25 mouse cellular contexts compared by ENCODE assay signal in the genomic region with DNA sequence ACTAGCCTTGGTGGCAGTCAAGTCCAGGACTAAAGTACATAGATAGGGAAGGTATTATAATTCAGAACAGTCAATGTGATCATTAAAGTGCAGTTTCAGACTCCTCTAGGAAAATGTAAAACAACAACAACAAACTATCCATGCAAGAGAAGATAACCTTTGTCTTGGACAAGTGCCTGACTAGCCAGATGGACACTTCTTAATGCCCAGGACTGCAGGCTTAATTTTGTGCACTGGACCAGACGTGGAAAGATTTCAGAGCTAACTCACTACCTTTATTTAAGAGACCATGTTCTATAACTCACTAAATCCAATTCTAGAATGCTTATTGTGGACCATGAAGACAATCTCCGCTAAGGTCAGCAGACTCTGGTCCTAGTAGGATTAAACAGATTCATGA.
DNase-seq lines count a peak whose midpoint lies in the region; ATAC-seq and TF ChIP-seq lines count a peak whose summit lies in the region.
"Had no signal": no experiment of that assay in that cellular context is flagged by ENCODE, and none has a peak within 500 bp of the region (broad histone marks: within the 10 kb centered on the region; RNA-seq: fewer than 3 reads in every experiment).

No protein-coding gene starts in this region.

- H3K4me3 ChIP-seq in liver, embryonic 12.5 days, result no peak overlapping the region
- no peak overlapping the region for H3K4me3 ChIP-seq in lung, adult 2 months (replicated peaks; ENCODE audit: extremely low read depth, low read depth, low read length)
- H3K4me3 ChIP-seq: forebrain, embryonic 10.5 days; forebrain, embryonic 13.5 days; heart, adult 2 months; heart, embryonic 10.5 days; heart, embryonic 13.5 days had no signal

- H3K4me1 ChIP-seq in liver, embryonic 12.5 days, result no peaks in the 10 kb centered on the region
- no peaks in the 10 kb centered on the region for H3K4me1 ChIP-seq in lung, adult 2 months (ENCODE audit: control insufficient read depth, insufficient read depth, low read length)
- H3K4me1 ChIP-seq: forebrain, embryonic 10.5 days; forebrain, embryonic 13.5 days; heart, embryonic 10.5 days; heart, embryonic 13.5 days had no signal

- H3K4me2 ChIP-seq in liver, embryonic 12.5 days, result no peak overlapping the region
- H3K4me2 ChIP-seq: forebrain, embryonic 13.5 days; heart, embryonic 13.5 days; hindbrain, embryonic 14.5 days had no signal

- H3K27me3 ChIP-seq in liver, embryonic 12.5 days (replicated peaks), result no peaks in the 10 kb centered on the region
- H3K27me3 ChIP-seq: forebrain, embryonic 13.5 days; heart, embryonic 13.5 days had no signal

- H3K9ac ChIP-seq in liver, embryonic 12.5 days, result no peak overlapping the region
- H3K9ac ChIP-seq: forebrain, embryonic 13.5 days; heart, embryonic 13.5 days; hindbrain, embryonic 14.5 days had no signal

- no peaks in the 10 kb centered on the region for H3K36me3 ChIP-seq in liver, embryonic 12.5 days
- H3K36me3 ChIP-seq: forebrain, embryonic 10.5 days; heart, embryonic 10.5 days; heart, embryonic 13.5 days had no signal

- H3K27ac ChIP-seq in liver, embryonic 12.5 days, result no peak overlapping the region
- H3K27ac ChIP-seq: forebrain, embryonic 10.5 days; forebrain, embryonic 13.5 days; heart, adult 2 months; heart, embryonic 10.5 days; heart, embryonic 13.5 days; hindbrain, embryonic 14.5 days; hindbrain, postnatal 0 days had no signal

- no peak for TF ChIP-seq POLR2A in lung, adult 2 months (IDR thresholded peaks at IDR 0.05; ENCODE audit: borderline replicate concordance, extremely low read depth, low read depth, low read length)

- WGBS in liver, embryonic 12.5 days (ENCODE audit: insufficient replicate concordance), result 57% methylated on average over 2 of the region's 2 CpGs
- WGBS in lung, adult 2 months, result 77% methylated on average over 2 of the region's 2 CpGs

- no peak for ATAC-seq in liver, embryonic 12.5 days
- ATAC-seq: CD4-positive, CD25-positive, alpha-beta regulatory T cell, adult 4 months; forebrain, embryonic 13.5 days; forebrain, embryonic 16.5 days; hindbrain, postnatal 0 days; inflammation-experienced regulatory T-cells, adult 6 months; intestine, embryonic 16.5 days had no signal

- H3K9me3 ChIP-seq in liver, embryonic 12.5 days (replicated peaks), result no peaks in the 10 kb centered on the region
- H3K9me3 ChIP-seq: forebrain, embryonic 10.5 days; forebrain, embryonic 13.5 days; heart, embryonic 10.5 days; heart, embryonic 13.5 days had no signal

- no peak for TF ChIP-seq CTCF in lung, adult 2 months (IDR thresholded peaks at IDR 0.05; ENCODE audit: insufficient read depth, low read length)

- DNase-seq in cerebellum, adult 11 months, result peak; percentile 12
- peak; percentile 22 to 31 for DNase-seq in cerebellum, adult 18-20 months
- peak; percentile 49 for DNase-seq in cerebellum, adult 9-10 months
- DNase-seq in cerebellum, postnatal 14 days, result peak; percentile 42 to 66
- DNase-seq in embryo, embryonic 10.5 days (ENCODE audit: low spot score), result no peak
- DNase-seq in thymus, postnatal 14 days, result no peak
- no peak for DNase-seq in lung, adult 2 months
- DNase-seq: adrenal gland, adult 2 months; adrenal gland, postnatal 14 days; gastrocnemius, postnatal 10 days; gastrocnemius, postnatal 36 days; heart, adult 2 months; heart, postnatal 14 days; heart, postnatal 4 days had no signal

Comparison
In these comparisons a context has a peak if more than half of its experiments do, and no peak if none do; other contexts are left out.
1. DNase-seq: peak in cerebellum, adult 11 months (single experiment), cerebellum, adult 18-20 months (2 of 2), cerebellum, adult 9-10 months (single experiment) and cerebellum, postnatal 14 days (2 of 2); none in embryo, embryonic 10.5 days (single experiment), thymus, postnatal 14 days (single experiment) and lung, adult 2 months (single experiment).